Mouse (Mus musculus) embryonic facial prominence, embryonic 11.5 days (tissue): ENCODE measurements around the gene Smox. TPM values are rescaled to one million over a fixed set of nuclear protein-coding genes. Genes with fewer than 3 reads are reported as not detected.

ENCODE experiments used
- polyA plus RNA-seq: library from polyadenylated mRNA; unstranded; fragments of >200 nt; fragmentation: Nextera tagmentation; extraction: Ambion mirVana; gene quantifications from 2 replicates; pipeline ENCODE4 v1.2.1, GENCODE M21; 2014

Gene Smox
- polyA plus RNA-seq, 1 experiment from 2014 or later, result 38.7 TPM

Other genes with a start within 250 kb of the Smox start
- gene Pank2, start 229.0 kb upstream of the Smox start, polyA plus RNA-seq, result 60.6 and 68.0 TPM in 2 replicates
- gene Rnf24, start 138.6 kb upstream of the Smox start, polyA plus RNA-seq, result 7.7 and 8.2 TPM in 2 replicates
- 0.14 TPM in 1 of 2 replicates, not detected in the other for gene Adra1d, start 70.8 kb downstream of the Smox start, polyA plus RNA-seq